ENCODE assay signal across 18 mouse cellular contexts in genomic region chr19:37824155-37824554, GRCm38 (mm10).
DNase-seq lines count a peak whose midpoint lies in the region; ATAC-seq and TF ChIP-seq lines count a peak whose summit lies in the region.
"Had no signal": no experiment of that assay in that cellular context is flagged by ENCODE, and none has a peak within 500 bp of the region (broad histone marks: within the 10 kb centered on the region; RNA-seq: fewer than 3 reads in every experiment).

No protein-coding gene starts in this region.

- DNase-seq in CH12.LX (ENCODE audit: extremely low read depth) = peak; percentile 53
- DNase-seq: adrenal gland, adult 2 months; adrenal gland, adult 8-10 months; adrenal gland, postnatal 10 days; adrenal gland, postnatal 14 days; adrenal gland, postnatal 25 days; adrenal gland, postnatal 36 days; B cell, adult 2 months; cerebellum, adult 11 months; cerebellum, adult 11-12 months; cerebellum, adult 18-20 months; cerebellum, adult 2 months; cerebellum, adult 8-10 months had no signal

- H3K27ac ChIP-seq in CH12.LX (ENCODE audit: insufficient read depth, low read depth) = no peak overlapping the region

- no peaks in the 10 kb centered on the region for H3K36me3 ChIP-seq in CH12.LX (replicated peaks in 1 of 2; ENCODE audit: control insufficient read depth in 1 of 2, insufficient read depth in 1 of 2, low read length in 1 of 2)
- H3K36me3 ChIP-seq: G1E had no signal

- no peaks in the 10 kb centered on the region for H3K79me2 ChIP-seq in CH12.LX (replicated peaks; ENCODE audit: control insufficient read depth, extremely low read depth, insufficient read depth, poor library complexity, severe bottlenecking)

- no peak for ATAC-seq in erythroblast, adult 5-6 weeks (replicated peaks; ENCODE audit: low FRiP score, poor library complexity, severe bottlenecking)
- ATAC-seq: activated CD4-positive, CD25-positive, alpha-beta regulatory T cell, adult 4 months; CD4-positive, CD25-positive, alpha-beta regulatory T cell, adult 4 months; Patski had no signal

- H3K9me3 ChIP-seq in CH12.LX (replicated peaks; ENCODE audit: low read length) = no peaks in the 10 kb centered on the region
- H3K9me3 ChIP-seq: G1E had no signal

- dilution Hi-C loops in CH12.LX (cut with MboI; ENCODE audit: extremely low pct_ligation_motif_present, extremely low pct_unique_long_range_greater_than_20kb, low sequenced_read_pairs) = no loop called here

- H3K27me3 ChIP-seq in CH12.LX (replicated peaks) = no peaks in the 10 kb centered on the region
- H3K27me3 ChIP-seq: Patski had no signal

- in situ Hi-C loops in CH12.LX (cut with MboI; ENCODE audit: low pct_ligation_motif_present, low pct_unique_long_range_greater_than_20kb, low sequenced_read_pairs) = no loop called here

- TF ChIP-seq POLR2A in CH12.LX (IDR thresholded peaks at IDR 0.05; ENCODE audit: low read depth, low read length) = no peak

- no peak for TF ChIP-seq CTCF in CH12.LX (conservative IDR thresholded peaks at IDR 0.05 in 1 of 2, IDR thresholded peaks at IDR 0.05 in 1 of 2; ENCODE audit: low read depth in 2 of 2, low read length in 2 of 2)

- no peak overlapping the region for H3K4me2 ChIP-seq in CH12.LX (ENCODE audit: insufficient read depth, low read depth, poor library complexity, severe bottlenecking)

- H3K4me1 ChIP-seq in CH12.LX (ENCODE audit: control insufficient read depth in 1 of 2, insufficient read depth in 2 of 2) = peaks cover 0 to 52% of the 10 kb centered on the region in 2 experiments; a peak in 2 of 4 replicates

- no peak for TF ChIP-seq EP300 in CH12.LX (IDR thresholded peaks at IDR 0.05; ENCODE audit: low read length)

- TF ChIP-seq RAD21 in CH12.LX (IDR thresholded peaks at IDR 0.05; ENCODE audit: low read depth, low read length) = no peak

- no peak overlapping the region for H3K4me3 ChIP-seq in CH12.LX (replicated peaks in 1 of 3; ENCODE audit: low read depth in 2 of 3, low read length in 2 of 3, poor library complexity in 1 of 3)

- no peak overlapping the region for H3K9ac ChIP-seq in CH12.LX (ENCODE audit: insufficient read depth, low read depth)

TF ChIP-seq in CH12.LX, 34 proteins besides CTCF, POLR2A, EP300 and RAD21:
- TF ChIP-seq USF1 (IDR thresholded peaks at IDR 0.05; ENCODE audit: low read depth, low read length) (no peak), UBTF (IDR thresholded peaks at IDR 0.05; ENCODE audit: low read depth, low read length) (no peak), MAZ (IDR thresholded peaks at IDR 0.05; ENCODE audit: low read depth, low read length) (no peak), POLR2AphosphoS2 (IDR thresholded peaks at IDR 0.05; ENCODE audit: low read depth, low read length) (no peak), USF2 (conservative IDR thresholded peaks at IDR 0.05; ENCODE audit: low read depth, low read length) (no peak), MXI1 (IDR thresholded peaks at IDR 0.05; ENCODE audit: low read depth, low read length) (no peak), ZNF384 (IDR thresholded peaks at IDR 0.05; ENCODE audit: low read depth, low read length) (peak; percentile 82)
TF ChIP-seq in CH12.LX: peak in this region for 1.
